Mouse (Mus musculus) monocyte, adult 5-6 weeks (primary cell): ENCODE measurements around the gene Mepe. TPM values are rescaled to one million over a fixed set of nuclear protein-coding genes. Genes with fewer than 3 reads are reported as not detected.

Source experiments
- ATAC-seq: fragments of 153-309, 156-312 bp; replicated peaks from 2 replicates; pipeline ENCODE4 v1.8.0; 2017; ENCODE audit warnings: mild to moderate bottlenecking; ENCODE audit not compliant: low TSS enrichment, insufficient number of reproducible peaks, severe bottlenecking, poor library complexity, low FRiP score
- total RNA-seq: library from RNA; stranded (forward); fragments of 200-1000, 200-491, 200-594 nt; gene quantifications from 3 replicates; pipeline ENCODE4 v1.2.3, GENCODE M21; 2017

Gene Mepe
- total RNA-seq: not detected in 3 replicates

DNA sequence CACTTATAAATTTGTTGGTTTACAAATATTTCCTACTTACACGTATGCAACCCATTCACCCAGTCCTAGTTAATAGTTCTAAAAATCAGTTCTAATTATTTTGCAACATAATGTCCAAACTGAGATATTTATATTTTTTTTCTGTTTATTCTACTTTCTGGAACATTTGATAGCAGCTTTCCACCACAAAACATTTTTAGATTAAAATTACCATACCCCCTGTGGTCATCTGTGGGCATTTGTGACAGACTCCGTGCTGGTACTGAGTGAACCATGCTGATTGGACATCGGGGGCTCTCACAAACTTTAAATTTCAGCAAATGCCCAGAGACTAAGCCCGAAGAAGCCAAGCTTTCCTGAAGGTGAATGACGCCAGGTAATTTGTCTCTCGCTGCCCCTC, at the start of gene Mepe:
Mepe (plus strand) TSS at position 301 of the 400 bp plus-strand sequence.
- ATAC-seq: no peak

GRCm38 (mm10) chr5:104294201-104294600, 30.9 kb upstream of the Mepe start:
- ATAC-seq: no peak

- no peak for ATAC-seq
Observed at GRCm38 (mm10) chr5:104298994-104299393, 26.1 kb upstream of the Mepe start, which contains the start of gene Ibsp. Gene Ibsp (plus strand): TSS chr5:104299171.

- ATAC-seq: no peak
Observed at GRCm38 (mm10) chr5:104314073-104314472, 11.1 kb upstream of the Mepe start.

DNA sequence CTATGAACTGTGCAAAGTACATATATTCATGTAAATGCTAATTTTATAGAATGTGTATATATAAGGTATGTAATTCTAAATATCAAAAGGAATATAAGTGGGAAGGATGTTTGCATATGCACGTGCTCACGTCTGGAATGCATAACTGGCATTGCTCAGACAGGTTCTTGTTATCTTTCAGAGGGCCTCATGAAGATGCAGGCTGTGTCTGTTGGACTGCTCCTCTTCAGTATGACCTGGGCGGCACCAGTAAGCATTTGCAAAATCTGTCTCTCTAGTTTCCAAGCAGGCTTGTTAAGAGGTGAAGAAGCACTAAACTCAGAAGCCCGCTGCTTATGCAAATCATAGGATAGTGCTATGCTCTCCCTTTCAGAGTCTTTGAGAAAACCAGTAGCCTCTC, 1.8 kb downstream of the Mepe start:
- no peak for ATAC-seq

- ATAC-seq: no peak
Observed at GRCm38 (mm10) chr5:104327389-104327788, 2.3 kb downstream of the Mepe start.

DNA sequence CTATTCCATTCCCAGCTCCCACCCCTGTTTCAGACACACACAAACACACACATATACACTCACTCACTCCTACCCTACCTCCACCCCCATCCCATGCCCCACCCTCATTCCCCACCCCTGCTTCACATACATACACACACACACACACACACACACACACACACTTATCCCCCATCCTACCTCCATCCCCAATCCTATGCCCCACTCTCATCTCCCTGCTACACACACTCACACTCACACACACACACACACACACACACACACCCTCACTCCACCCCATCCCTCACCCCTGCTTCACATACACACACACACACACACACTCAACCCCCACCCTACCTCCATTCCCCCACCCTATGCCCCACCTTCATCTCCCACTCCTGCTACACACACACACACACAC, 2.7 kb downstream of the Mepe start:
- no peak for ATAC-seq

DNA sequence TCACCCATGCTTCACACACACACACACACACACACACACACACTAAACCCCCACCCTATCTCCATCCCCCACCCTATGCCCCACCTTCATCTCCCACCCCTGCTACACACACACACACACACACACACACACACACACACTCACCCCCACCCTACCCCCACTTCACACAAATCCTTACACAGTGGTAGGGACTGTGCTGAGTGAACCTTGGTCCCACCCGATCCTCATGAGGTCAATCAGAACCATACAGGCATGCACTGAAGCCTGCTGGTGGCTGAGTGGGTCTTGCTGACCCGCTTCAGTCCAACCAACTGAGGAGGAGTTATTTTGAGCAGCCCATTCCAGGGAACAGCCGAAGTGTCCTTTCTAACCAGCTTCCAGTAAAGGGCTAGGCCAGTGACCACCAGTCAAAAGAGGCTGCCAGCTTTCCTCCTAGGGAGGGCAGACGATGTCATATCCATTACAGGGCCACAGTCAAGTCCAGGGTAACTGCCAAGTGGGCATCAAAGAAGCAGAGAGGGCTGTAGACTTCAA, 3.3 kb downstream of the Mepe start:
- ATAC-seq: no peak

GRCm38 (mm10) chr5:104329381-104329780, 4.3 kb downstream of the Mepe start:
- no peak for ATAC-seq

DNA sequence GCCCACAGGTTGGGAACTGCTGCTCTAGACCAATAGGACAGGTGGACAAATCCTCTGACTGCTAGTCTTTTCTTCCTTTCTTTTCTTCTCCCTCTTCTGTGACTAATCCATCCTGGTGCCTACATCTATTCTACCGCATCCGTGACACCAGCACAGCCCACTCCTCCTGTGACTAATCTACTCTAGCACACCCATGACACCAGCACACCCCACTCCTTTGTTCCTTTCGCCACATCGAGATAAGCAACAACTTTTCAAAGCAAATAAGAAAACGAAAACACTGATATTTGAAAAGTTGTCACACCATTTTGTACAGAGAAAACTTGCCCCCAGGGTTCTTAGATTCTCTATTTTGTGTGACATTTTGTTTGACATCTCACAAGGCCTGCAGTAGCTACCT, 5.0 kb downstream of the Mepe start:
- ATAC-seq: no peak

DNA sequence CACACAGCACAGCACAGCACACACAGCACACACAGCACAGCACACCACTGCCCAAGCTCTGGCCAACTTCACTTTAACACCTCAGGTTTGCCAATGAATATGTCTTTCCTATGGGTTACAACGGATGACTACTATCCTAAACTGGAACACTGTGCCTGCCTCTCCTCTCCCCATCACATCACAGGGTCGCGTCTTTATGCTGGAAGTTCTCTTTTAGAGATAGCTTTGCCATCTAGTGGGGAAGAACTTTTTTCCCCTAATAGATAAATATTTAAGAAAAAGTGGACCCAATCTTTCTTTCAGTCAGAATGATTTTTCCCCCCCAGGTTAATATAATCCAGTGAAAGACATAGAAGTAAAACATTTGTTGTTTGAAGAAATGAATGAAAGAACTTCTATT, 7.2 kb downstream of the Mepe start:
- no peak for ATAC-seq

DNA sequence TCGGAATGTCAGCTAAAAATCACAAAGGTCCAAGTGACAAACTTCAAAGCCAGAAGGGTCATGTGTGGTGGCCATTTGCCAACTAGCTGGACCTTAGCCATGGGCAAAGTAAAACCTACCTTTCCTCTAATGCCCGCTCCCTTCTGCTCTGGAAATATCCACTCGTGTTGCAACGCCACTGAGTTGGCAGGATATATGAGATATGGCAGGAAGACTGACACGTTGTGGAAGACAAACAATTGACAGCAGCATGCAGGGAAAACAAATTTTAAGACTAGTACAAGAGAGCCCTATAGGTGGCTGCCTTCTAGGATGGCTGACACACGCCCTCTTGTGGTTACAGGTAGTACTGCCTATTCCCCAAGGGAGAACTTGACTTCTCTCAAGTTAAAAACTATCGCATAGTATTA, 8.1 kb downstream of the Mepe start:
- ATAC-seq: no peak

DNA sequence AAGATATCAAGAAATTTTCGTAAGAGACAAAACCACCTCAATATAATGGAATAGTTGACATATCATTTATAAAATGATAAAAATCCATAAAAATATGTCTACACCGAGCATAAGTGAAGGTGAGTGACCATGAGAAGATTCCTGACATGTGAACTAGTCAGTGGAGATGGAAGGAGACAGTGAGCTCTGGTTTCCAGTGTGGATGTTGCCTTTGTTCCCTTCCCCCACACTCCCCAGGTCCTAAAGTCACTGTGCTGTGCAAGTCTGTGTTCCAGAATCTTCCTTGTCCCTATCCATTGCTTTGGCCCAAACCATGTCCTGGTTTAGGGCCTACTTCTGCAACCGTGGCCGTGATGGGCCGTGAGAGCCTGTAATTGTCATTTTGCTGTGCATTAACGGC, 8.5 kb downstream of the Mepe start:
- no peak for ATAC-seq

- no peak for ATAC-seq
Observed at GRCm38 (mm10) chr5:104334516-104334915, 9.4 kb downstream of the Mepe start.

GRCm38 (mm10) chr5:104335962-104336361, 10.8 kb downstream of the Mepe start:
- ATAC-seq: no peak

- no peak for ATAC-seq
Observed at GRCm38 (mm10) chr5:104337491-104337890, 12.4 kb downstream of the Mepe start.

DNA sequence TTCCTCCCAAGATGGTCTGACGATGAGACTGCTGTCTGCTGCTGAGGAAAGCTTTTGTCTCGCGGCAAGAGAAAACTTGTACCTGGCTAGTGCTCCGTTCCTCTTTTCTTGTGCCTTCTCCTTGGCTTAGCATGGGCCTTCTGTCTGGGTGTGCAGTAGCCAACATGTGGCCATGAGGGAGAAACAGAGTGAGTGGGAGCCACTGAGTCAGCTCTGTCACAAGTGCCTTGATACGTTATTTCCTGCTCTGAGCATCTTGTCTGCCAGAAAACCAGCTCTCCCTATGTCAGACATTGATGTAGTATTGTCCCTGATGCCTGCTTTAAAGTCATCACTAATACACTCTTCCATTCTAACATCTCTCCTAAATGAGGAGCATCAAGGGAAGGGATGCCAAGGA, 13.9 kb downstream of the Mepe start:
- ATAC-seq: no peak

DNA sequence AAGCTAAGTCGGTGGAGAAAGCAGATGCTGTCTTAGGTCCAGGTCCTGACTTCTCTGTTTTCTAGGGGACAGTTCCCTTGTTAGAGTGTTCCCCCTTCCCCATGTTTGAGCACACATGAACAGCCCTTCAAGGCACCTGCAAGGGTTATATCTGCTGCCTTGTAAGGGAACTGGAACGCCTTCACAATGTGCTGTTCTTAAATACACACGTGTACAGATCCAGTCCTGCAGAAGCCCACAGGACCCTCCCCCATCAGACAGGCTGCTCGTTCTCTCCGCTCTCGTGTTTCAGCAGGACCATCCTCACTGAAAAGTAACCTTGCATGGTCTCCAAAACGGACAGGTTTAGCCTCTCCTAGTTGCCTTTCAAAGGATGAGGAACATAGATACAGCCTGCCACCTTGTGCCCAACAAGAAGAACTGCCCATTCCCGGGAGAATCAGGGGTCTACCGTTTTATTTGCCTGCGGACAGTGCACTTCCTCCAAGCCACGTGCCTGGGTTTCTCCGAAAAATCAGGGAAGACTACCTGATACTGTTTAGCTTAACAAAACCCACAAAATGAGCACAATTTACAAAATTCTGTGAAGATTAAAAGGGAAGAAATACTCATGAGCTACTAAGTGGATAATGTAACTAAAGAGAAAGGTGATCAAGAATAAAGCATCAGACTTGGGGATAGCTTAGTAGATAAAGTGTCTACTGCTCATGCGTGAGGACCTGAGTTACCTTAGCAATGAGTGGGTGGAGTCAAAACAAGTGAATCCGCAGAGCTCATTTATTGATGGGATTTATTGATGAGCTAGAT, 14.8 kb downstream of the Mepe start:
- ATAC-seq: no peak

GRCm38 (mm10) chr5:104340513-104340829, 15.3 kb downstream of the Mepe start:
- ATAC-seq: no peak

GRCm38 (mm10) chr5:104342881-104343280, 17.8 kb downstream of the Mepe start:
- no peak for ATAC-seq
